Mouse (Mus musculus) lung, embryonic 16.5 days (tissue): ENCODE measurements around the gene Gm3159. TPM values are rescaled to one million over a fixed set of nuclear protein-coding genes. Genes with fewer than 3 reads are reported as not detected.
"Not testable (repeated sequence)": the region's sequence is repeated elsewhere in the genome, so short reads cannot be mapped to it uniquely, and the experiment has no call there.

Experiments
- ATAC-seq: fragments of 200-750 bp; cut with Nextera tagmentation; 2 replicates; pipeline ENCODE4 v1.8.0; 2017; ENCODE audit warnings: low read depth, mild to moderate bottlenecking, moderate library complexity
- H3K27ac ChIP-seq: fragments of 300-500 bp; sonication (generic); 2 replicates; pipeline ENCODE4 v1.5.1; 2014; ENCODE audit warnings: mild to moderate bottlenecking, control low read depth, low read length
- H3K27me3 ChIP-seq: fragments of 300-500 bp; sonication (generic); 2 replicates; pipeline ENCODE4 v1.6.1; 2014; ENCODE audit warnings: low read depth, low read length, mixed read lengths; ENCODE audit not compliant: control insufficient read depth, insufficient read depth
- H3K36me3 ChIP-seq: fragments of 300-500 bp; sonication (generic); 2 replicates; pipeline ENCODE4 v1.6.1; 2014; ENCODE audit warnings: low read length; ENCODE audit not compliant: control insufficient read depth, insufficient read depth
- H3K4me1 ChIP-seq: fragments of 300-500 bp; sonication (generic); replicated peaks from 2 replicates; pipeline ENCODE4 v1.6.1; 2014; ENCODE audit warnings: low read length, mixed read lengths; ENCODE audit not compliant: control insufficient read depth, insufficient read depth
- H3K4me2 ChIP-seq: fragments of 300-500 bp; sonication (generic); 2 replicates; pipeline ENCODE4 v1.6.1; 2014; ENCODE audit warnings: low read depth, low read length, control low read depth
- H3K4me3 ChIP-seq: fragments of 300-500 bp; sonication (generic); 2 replicates; pipeline ENCODE4 v1.5.1; 2014; ENCODE audit warnings: mild to moderate bottlenecking, low read length, control low read depth
- H3K9ac ChIP-seq: fragments of 300-500 bp; sonication (generic); 2 replicates; pipeline ENCODE4 v1.6.1; 2014; ENCODE audit warnings: low read length, control low read depth
- H3K9me3 ChIP-seq: fragments of 300-500 bp; sonication (generic); 2 replicates; pipeline ENCODE4 v1.6.1; 2016; ENCODE audit warnings: low read length; ENCODE audit not compliant: control insufficient read depth
- WGBS: fragments of 180-500 bp; shearing (Covaris S2); extraction: QIAGEN DNeasy Blood & Tissue Kit; methylation state at CpG from one replicate; pipeline ENCODE4 v1.1.7; 2014; 5-methylcytosine and 5-hydroxymethylcytosine counted together
- polyA plus RNA-seq: library from polyadenylated mRNA; unstranded; fragments of >200 nt; fragmentation: Nextera tagmentation; extraction: Ambion mirVana; gene quantifications from 2 replicates; pipeline ENCODE4 v1.2.1, GENCODE M21; 2015

Gm3159 gene
- not detected in 2 replicates for polyA plus RNA-seq

DNA sequence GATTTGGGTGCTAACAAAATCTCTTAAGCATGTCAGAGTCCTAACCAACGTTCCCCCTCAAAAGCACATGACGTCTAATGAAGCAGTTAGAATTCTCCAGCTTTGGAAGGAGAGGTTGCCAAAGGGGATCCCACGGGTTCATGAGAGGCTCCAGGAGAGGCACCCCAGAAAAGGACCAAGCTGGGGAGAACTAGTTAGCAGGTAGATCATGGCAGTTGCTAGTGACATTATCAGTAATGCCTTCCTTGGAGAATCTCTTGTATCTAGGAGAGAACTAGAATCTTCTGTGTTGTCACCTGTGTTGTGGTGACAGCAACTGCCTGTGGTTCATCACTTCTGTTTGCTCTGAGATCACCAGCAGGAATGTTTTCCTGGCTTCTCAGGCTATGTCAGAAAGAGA is at the start of gene Gm3159:
Gene Gm3159, plus strand, starts transcription at position 301 of the 400 bp plus-strand sequence.
- not testable (repeated sequence) for H3K4me1 ChIP-seq, H3K4me2 ChIP-seq, H3K27ac ChIP-seq, H3K4me3 ChIP-seq, H3K9ac ChIP-seq, ATAC-seq, H3K36me3 ChIP-seq, H3K9me3 ChIP-seq, H3K27me3 ChIP-seq
- WGBS = 43% methylated on average over 1 of the region's 3 CpGs

DNA sequence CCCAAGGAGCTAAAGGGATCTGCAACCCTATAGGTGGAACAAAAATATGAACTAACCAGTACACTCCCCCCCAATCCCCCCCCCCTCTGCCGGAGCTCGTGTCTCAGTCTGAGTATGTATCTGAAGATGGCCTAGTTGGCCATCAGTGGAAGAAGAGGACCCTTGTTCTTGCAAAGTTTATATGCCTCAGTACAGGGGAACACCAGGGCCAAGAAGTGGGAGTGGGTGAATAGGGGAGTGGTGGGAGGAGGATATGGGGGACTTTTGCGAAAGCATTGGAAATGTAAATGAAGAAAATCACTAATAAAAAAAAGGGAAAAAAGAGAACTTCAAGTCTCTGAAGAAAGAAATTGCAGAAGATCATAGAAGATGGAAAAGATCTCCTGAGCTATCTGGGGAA is 28.3 kb upstream of the Gm3159 start:
- H3K4me1 ChIP-seq, H3K4me2 ChIP-seq, H3K9me3 ChIP-seq, H3K27ac ChIP-seq, H3K36me3 ChIP-seq, H3K4me3 ChIP-seq, H3K27me3 ChIP-seq, H3K9ac ChIP-seq, ATAC-seq: not testable (repeated sequence)
- 86% methylated on average over 3 of the region's 3 CpGs for WGBS

DNA sequence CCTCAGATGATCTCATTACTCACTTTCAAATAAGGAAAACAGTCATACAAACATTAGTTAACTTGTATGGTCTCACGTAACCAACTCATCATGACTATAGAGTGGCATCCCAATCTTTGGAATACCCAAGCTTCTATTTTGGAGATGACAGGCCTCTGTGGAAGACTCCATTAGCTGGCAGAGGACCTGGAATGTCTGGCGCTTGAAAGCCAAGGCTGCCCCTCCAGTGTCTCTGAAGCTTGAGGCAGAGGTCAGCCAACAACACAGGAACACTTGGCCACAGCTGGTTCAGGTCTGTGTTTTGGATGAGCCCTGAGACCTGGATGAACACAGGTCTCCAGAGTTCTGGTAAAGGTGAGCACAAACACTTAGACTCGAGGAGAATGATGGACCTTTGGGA is 27.6 kb upstream of the Gm3159 start:
- H3K9ac ChIP-seq, H3K4me3 ChIP-seq, H3K36me3 ChIP-seq, H3K4me1 ChIP-seq, H3K27me3 ChIP-seq, ATAC-seq, H3K4me2 ChIP-seq, H3K27ac ChIP-seq, H3K9me3 ChIP-seq: not testable (repeated sequence)
- 76% methylated on average over 3 of the region's 3 CpGs for WGBS

DNA sequence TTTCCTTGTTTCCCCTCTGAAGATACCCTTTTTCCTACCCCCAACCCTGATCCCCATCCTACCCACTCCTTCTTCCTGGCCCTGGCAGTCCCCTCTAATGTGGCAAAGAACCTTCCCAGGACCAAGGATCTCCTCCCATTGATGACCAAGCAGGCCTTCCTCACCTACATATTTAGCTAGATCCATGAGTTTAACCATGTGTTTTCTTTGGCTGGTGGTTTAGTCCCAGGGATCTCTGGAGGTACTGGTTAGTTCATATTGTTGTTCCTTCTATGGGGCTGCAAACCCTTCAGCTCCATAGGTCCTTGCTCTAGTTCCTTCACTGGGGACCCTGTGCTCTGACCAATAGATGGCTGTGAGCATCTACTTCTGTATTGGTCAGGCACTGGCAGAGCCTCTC is 19.5 kb upstream of the Gm3159 start:
- not testable (repeated sequence) for H3K27ac ChIP-seq, H3K4me2 ChIP-seq, H3K4me1 ChIP-seq, H3K9me3 ChIP-seq, H3K4me3 ChIP-seq, ATAC-seq, H3K9ac ChIP-seq, H3K36me3 ChIP-seq, H3K27me3 ChIP-seq

DNA sequence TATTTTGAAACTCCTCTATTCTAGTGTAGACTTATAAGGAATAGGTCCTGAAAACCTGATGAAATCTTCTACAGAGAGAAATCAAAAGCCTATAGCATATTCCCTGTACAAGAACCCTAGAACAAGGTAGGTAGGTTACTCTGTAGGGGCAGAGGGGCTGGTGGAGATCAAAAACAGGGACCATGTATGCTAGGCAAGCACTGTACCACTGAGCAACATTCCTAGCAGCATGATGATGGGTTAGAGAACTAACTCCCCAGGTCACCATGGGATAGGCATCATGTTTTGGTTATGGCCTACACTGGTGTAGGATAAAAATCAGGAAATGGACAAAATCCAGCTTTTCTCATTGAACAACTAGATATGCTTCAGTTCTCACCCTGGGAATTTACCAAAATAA is 11.7 kb upstream of the Gm3159 start:
- not testable (repeated sequence) for H3K4me1 ChIP-seq, ATAC-seq, H3K4me2 ChIP-seq, H3K9me3 ChIP-seq, H3K27me3 ChIP-seq, H3K4me3 ChIP-seq, H3K36me3 ChIP-seq, H3K9ac ChIP-seq, H3K27ac ChIP-seq

DNA sequence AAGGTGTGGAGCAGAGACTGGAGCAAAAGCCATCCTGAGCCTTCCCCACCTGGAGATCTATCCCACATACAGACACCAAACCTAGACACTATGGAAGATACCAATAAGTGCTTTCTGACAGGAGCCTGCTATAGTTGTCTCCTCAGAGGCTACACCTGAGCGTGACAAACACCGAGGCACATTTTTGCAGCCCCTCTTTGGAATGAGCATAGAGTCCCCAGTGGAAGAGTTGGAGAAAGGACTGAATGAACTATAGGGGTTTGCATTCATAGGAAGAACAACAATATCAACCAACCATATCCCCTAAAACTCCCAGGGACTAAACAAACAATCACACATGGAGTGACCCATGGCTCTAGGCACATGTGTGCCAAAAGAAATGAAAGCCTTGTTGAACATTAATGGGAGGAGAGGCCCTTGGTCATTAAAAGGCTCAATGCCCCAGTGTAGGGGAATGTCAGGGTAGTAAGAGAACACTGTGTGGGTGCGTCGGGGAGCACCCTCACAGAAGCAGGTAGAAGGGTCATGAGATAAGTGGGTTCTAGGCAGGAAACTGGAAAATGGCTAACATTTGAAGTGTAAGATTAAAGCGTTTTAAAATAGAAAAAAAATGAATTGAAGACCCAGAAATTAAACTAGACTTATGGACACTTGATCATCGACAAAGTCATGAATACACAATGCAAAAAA is 4.3 kb upstream of the Gm3159 start:
- not testable (repeated sequence) for H3K4me1 ChIP-seq, H3K9me3 ChIP-seq, H3K9ac ChIP-seq, H3K4me2 ChIP-seq, H3K36me3 ChIP-seq, H3K4me3 ChIP-seq, ATAC-seq, H3K27me3 ChIP-seq, H3K27ac ChIP-seq
- 64% methylated on average over 2 of the region's 6 CpGs for WGBS

DNA sequence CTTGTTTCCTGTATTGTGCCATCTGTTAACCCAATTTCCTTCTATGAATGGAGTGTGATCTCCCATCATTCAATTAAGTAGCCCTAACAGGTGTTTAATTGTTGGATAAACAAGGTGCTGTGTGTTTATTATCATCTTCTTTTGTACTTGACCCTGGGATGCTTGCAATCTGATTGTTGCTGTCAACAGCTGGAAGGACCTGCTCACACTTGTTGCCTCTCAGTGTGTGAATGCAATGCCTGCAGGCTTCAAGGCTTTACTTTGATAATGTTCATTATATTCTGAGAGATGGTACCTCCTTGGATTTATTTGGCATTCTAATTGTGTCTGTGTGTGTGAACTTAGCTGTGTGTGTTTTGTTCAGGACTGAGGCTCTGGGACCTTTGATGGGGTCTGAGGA is 1.3 kb downstream of the Gm3159 start:
- H3K36me3 ChIP-seq, H3K4me2 ChIP-seq, H3K9me3 ChIP-seq, H3K4me1 ChIP-seq, ATAC-seq, H3K27me3 ChIP-seq, H3K9ac ChIP-seq, H3K4me3 ChIP-seq, H3K27ac ChIP-seq: not testable (repeated sequence)

DNA sequence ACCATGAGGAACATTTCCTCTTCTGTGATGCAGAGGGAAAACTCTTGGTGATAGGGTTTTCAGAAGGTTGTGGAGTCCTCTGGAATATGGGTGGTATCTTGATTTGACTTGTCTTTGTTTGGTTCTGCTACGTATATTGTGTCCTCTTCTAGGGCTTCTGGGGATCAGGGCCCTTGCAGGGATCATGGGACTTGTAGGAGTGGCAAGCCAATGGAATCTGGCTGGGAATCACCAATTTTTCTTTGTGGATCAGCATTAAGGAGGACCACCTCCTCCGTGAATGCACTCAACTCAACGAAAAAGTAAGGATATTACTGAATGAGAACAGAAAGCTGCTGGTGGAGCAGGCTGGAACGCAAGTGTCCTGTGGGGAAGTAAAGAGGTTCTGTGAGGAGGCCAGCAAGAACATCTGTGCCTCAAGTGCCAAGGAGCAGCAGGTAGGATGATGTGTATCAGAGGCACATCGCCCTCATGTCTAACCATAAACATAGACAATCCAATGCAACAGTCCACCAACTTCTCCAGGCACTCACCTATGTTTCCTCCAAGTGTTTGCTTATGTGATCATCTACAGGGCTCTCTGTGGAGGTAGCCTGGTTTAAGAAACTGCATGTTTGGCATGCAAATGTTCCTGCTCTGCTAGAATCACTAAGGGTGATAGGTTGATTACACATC is 2.9 kb downstream of the Gm3159 start:
- not testable (repeated sequence) for H3K9me3 ChIP-seq, H3K4me2 ChIP-seq, H3K27me3 ChIP-seq, H3K4me3 ChIP-seq, H3K4me1 ChIP-seq, H3K9ac ChIP-seq, ATAC-seq, H3K27ac ChIP-seq, H3K36me3 ChIP-seq
- WGBS = 83% methylated on average over 4 of the region's 5 CpGs

DNA sequence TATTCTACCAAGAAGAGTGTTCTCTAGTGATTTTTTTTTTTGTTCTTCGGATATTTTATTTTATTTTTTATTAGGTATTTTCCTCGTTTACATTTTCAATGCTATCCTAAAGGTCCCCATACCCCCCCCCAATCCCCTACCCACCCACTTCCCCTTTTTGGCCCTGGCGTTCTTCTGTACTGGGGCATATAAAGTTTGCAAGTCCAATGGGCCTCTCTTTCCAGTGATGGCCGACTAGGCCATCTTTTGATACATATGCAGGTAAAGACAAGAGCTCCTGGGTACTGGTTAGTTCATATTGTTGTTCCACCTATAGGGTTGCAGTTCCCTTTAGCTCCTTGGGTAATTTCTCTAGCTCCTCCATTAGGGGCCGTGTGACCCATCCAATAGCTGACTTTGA is 3.9 kb downstream of the Gm3159 start:
- not testable (repeated sequence) for H3K4me1 ChIP-seq, H3K9ac ChIP-seq, H3K27me3 ChIP-seq, H3K4me2 ChIP-seq, H3K9me3 ChIP-seq, ATAC-seq, H3K36me3 ChIP-seq, H3K4me3 ChIP-seq, H3K27ac ChIP-seq
- WGBS = 73% methylated on average over 4 of the region's 5 CpGs

DNA sequence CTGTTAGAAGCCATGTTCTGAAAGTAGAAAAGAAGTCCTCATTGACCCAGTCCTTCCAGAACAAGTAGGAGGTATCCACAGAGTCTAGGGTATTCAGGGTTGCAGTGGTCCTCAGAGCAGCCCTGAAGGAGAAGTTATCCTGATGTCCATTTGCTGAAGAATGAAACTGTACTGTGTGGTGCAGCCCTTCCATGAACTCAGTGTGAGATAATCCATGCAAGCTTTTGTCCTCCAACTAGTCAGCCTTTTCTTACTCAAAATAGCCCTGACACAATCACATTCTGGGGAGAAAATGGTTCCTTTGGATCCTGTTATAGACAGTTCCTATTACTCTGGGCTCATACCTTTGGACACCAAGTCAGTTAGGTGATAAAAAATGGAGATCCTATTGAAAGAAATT is 6.5 kb downstream of the Gm3159 start:
- H3K4me3 ChIP-seq, H3K9me3 ChIP-seq, H3K27ac ChIP-seq, ATAC-seq, H3K4me1 ChIP-seq, H3K27me3 ChIP-seq, H3K9ac ChIP-seq, H3K4me2 ChIP-seq, H3K36me3 ChIP-seq: not testable (repeated sequence)
